Mouse (Mus musculus) adrenal gland, postnatal 10 days (tissue): Measurements from ENCODE around the gene Wars. TPM values are rescaled to one million over a fixed set of nuclear protein-coding genes. Genes with fewer than 3 reads are reported as not detected.
A peak's percentile ranks its signal among the peaks of the same experiment; 100 is the strongest.

Source experiments
- DNase-seq: peaks from one replicate; pipeline ENCODE4 v3.0.0; 2021; ENCODE audit warnings: mixed read lengths
- long read RNA-seq, 2 experiments: library from polyadenylated mRNA; stranded (forward); transcript quantifications; one replicate each; pipeline ENCODE4 v2.0.0; 2021
- total RNA-seq, 2 experiments: library from RNA; stranded (reverse); gene quantifications; 2 replicates each; pipeline ENCODE4 v1.2.3; 2021

The Wars gene
- total RNA-seq: 10 to 100 TPM; 48.8 to 51.5 TPM
- long read RNA-seq, experiment 1, transcript Wars-201 (10 exons, 2,831 nt): major isoform, 60 of 90 reads
- long read RNA-seq, experiment 1, partial matches to known transcripts: 13 of 90 reads
- long read RNA-seq, experiment 1, other reads (novel, unspliced or antisense): 17 of 90 reads
- long read RNA-seq, experiment 2, transcript Wars-201 (10 exons, 2,831 nt): major isoform, 58 of 76 reads
- long read RNA-seq, experiment 2, partial matches to known transcripts: 5 of 76 reads
- long read RNA-seq, experiment 2, other reads (novel, unspliced or antisense): 11 of 76 reads

- DNase-seq: peak; percentile 97
Observed at GRCm38 (mm10) chr12:108893715-108894431, at the start of gene Wars. Gene Wars, minus strand, starts transcription at chr12:108894174.

DNA sequence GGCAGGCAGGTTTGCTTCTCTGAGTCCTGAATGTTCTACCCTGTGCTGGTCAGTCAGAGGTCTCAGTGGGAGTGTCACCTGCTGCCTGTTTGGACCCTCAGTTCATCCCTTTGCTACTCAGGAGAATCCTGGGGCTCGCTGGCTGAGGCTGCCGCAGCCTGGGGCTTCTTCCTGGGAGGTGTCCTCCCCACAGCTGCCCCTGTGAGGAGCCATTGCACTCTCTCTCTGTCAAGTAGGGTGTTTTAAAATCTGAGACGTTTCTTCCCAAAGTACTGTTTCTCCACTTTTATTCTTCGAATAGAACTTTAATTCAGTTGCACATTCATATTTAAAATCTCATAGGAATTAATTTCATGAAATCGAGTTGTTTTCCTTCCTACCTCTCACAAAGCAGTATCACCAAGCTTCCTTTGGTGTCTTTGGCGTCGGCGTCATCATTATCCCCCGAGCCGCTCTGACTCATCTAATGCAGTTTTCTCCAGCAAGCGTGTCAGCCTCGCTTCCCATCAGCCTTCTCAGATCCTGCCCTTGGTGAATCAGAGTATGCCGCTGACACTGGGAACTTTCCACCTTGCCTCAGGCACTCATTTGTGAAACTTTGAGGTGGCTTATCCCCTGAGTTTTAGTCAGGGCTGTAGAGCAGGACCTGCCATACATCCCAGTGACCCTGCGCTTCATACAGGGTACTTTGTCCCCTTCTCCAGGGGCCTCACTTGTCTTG, 48.4 kb upstream of the Wars start:
- peak; percentile 31 for DNase-seq

GRCm38 (mm10) chr12:108941282-108941681, 47.3 kb upstream of the Wars start:
- no peak for DNase-seq

DNA sequence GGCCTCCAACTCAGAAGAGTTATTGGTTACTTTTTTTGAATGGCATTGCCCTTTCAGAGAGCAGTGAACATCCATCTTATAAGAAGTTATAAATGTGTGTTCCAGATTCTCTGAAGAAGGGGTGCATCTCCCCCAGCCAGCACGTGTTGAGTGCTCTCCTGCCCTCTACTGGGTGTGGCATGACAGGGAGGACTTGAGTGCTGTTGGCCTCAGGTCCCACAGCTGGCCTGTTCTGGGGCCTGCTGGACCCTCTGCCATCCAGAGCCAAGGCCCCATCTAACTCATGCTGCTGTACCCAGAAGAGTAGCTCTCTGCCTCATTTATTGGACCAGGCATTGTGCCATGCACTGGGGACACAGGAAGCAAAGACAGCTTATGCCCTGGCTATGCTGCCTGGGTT, 46.3 kb upstream of the Wars start:
- no peak for DNase-seq

DNA sequence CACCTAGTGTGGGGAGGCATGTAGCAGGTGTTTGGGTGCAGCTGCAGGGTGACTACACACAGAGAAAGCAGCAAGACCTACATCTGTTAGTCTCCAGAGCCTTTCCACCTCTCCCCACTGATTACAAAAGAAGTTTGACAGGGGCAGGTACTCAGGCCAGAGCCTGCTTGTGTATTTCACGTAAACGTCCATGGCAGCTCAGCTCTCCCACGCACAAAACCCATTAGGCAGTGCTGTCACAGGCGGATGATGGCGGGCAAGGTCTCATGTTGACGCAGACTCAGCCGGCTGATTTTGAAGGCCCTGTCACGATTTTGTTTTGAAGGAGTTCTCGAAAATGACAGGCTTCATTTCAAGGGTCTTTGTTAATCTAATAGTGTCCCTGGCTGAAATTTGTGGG, 45.3 kb upstream of the Wars start:
- no peak for DNase-seq

GRCm38 (mm10) chr12:108938844-108939243, 44.9 kb upstream of the Wars start:
- no peak for DNase-seq

DNA sequence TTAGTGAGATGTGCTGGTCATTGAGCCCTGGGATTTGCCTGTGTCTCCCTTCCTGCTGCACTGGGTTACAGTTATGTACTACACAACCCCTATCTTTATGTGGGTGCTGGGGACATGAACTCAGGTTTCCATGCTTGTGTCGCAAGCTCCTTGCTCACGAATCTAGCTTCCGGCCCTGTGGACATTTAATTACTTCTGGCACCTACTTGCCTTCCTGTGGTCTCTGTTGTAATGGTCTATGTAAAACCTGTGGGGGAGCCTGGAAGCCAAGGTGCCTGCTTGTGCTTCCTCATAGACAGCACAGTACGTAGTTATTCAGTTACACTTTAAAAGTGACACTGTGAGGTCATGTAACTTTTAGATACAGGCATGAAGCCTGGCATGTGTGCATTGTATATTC, 43.5 kb upstream of the Wars start:
- no peak for DNase-seq

DNA sequence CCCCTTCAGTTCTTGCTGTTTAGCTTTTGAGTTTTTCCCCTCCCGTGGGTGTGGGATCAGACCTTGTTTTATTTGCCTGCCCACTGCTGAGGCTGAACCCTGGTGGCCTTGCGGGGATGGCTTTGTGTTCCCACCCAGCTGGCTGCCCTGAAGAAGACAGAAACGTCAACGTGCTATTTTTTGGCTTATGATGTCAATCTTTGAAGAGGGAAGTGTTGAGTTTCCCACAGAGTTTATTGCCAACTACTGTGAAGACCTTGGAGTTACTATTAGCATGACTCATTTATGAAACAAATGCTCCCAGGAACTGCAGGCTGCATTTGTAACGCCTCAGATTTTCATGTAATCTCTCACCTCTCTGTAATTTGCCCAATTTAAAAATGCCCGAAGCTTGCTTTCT, 42.9 kb upstream of the Wars start:
- DNase-seq: no peak

GRCm38 (mm10) chr12:108934231-108934630, 40.3 kb upstream of the Wars start:
- no peak for DNase-seq

- DNase-seq: no peak
Observed at GRCm38 (mm10) chr12:108932113-108932512, 38.1 kb upstream of the Wars start.

DNA sequence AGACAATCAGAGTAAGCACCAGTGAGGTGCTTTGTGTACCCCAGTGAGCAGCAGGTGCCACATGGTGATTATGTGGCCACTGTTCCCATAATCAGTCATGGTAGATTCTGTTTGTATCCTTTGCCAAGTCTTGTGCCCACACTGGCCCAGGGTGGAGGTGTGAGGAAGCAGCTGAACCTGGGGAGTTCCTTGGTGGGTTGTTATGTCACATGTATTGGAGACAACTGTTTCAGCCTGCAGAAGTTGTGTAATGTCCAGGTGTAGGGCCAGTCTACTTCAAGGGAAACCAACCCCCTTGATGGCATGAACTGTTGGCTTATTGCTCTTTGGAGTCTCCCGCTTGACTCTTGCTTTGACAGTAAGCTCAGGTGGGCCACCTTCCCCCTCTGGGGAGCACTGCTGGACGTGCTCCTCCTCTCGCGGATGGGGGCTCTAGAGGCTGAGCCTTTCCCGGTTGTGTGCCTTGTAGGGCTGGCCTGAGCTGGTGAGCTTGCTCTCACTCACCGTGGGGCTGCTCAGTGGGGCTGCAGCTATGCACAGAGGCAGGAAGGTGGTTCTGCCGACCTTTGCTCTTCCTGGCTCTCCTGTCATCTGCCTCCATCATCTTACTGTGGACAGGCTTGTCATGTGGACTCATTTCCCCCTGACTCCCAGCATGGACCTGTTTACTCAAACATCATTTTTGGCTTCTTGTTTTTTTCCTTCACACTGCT, 37.5 kb upstream of the Wars start:
- DNase-seq: no peak

DNA sequence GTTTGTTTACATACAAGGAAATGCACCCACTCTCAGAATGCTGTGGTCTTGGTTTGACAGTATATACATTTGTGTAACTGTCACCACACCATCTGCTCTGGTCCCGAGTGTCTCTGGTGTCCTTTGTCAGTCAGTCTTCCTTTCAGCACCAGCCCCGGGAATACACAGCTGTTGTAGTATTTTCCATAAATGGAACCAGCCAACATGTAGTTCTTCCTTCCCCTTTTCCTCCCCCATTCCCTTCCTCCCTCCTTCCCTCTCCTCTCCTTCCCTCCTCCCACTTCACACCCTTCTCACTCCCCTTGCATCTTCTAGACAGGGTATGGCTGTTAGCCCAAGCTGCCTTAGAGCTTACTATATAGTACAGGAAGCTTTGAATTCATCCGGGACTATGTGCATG, 35.5 kb upstream of the Wars start:
- DNase-seq: no peak

- no peak for DNase-seq
Observed at GRCm38 (mm10) chr12:108928249-108928648, 34.3 kb upstream of the Wars start.

GRCm38 (mm10) chr12:108926606-108927111, 32.7 kb upstream of the Wars start:
- no peak for DNase-seq

DNA sequence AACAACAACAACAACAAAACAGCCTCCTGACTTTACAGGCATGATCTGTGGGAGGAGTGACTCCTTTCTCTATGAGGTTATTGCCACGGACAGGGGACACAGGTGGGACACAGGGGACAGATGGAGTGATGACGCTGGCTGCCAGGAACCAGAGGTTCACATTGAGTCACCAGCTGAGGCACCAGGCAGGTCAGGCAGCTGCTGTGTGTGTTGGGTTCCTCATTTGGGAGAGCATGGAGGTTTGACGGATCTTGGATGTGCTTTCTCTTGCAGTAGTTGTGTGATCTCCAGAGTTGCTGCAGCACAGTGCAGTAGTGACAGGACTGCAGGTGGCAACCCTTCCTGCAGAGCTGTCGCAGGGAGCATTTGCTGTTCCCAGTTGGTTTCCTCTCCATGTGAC, 24.8 kb upstream of the Wars start:
- no peak for DNase-seq

DNA sequence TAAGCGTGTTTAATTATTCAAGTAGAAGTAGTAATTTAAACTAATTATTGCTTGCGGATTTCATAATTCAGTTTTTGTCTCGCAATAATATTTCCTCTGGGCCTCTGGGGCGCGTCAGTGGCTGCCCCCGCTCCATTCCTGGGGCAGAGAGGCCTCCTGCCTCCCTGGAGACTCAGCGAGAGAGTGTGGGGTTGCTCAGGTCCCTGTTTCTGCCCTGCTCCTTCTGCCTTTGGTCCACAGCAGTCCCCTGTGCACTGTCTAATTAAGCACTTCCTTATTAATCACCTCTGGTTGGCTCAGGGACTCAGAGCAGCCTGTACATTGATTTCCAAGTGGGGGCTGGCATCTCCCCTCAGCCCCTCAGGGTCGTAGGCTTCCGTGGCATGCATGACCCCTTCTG, 23.5 kb upstream of the Wars start:
- DNase-seq: no peak

GRCm38 (mm10) chr12:108916447-108917042, 22.6 kb upstream of the Wars start:
- peak; percentile 60 for DNase-seq

DNA sequence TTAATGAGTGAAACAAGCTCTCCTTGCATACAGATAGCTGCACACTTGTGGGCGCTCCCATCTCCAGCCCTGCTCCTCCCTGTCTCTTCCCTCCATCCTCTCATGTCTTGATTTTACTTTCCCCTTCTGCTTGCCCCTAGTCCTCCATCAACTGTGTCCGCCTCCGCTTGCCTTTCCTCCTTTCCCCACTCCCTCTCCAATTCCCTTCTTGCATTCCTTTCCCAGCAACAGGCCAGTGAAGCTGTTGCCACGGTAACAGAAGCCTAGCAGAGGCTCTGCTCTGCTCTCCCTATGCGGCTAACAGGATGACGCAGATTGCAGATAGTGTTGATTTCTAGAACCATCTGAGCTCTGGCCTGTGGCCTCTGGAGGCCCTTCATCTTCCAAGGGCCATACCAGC, 21.9 kb upstream of the Wars start:
- no peak for DNase-seq

- no peak for DNase-seq
Observed at GRCm38 (mm10) chr12:108914709-108915340, 20.9 kb upstream of the Wars start.

- DNase-seq: no peak
Observed at GRCm38 (mm10) chr12:108914198-108914597, 20.2 kb upstream of the Wars start.

DNA sequence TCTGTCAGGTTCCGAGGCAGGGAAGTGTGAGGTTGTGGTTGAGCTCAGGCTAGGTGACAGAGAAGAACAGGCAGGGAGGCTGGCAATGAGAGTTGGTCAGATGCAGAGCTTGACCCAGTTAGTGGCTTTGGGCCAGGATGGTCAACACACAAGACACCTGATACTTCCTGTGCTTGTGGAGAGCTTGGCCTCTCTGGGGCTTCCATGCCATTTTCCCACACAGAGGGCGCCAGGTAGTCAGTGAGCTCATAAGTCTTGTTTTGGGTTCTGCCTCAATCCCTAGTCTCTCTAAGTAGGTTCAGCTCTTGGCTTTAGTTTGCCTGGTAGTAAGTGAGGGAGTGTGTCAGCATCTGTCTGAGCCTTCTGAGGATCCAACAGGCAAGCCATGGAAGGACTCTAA, 18.5 kb upstream of the Wars start:
- DNase-seq: no peak
